Mouse (Mus musculus) limb, embryonic 14.5 days (tissue): Measurements from ENCODE around the gene Zfp637. TPM values are rescaled to one million over a fixed set of nuclear protein-coding genes. Genes with fewer than 3 reads are reported as not detected.

Experiments
- ATAC-seq: fragments of 200-750 bp; cut with Nextera tagmentation; 2 replicates; pipeline ENCODE4 v1.8.0; 2017; ENCODE audit warnings: low read depth, moderate number of reproducible peaks, moderate TSS enrichment; ENCODE audit not compliant: low FRiP score
- DNase-seq: peaks from one replicate; pipeline ENCODE4 v3.0.0-alpha.2; 2015; ENCODE audit warnings: low spot score
- H3K27ac ChIP-seq: fragments of 300-500 bp; sonication (generic); replicated peaks from 2 replicates; pipeline ENCODE4 v1.5.1; 2014; ENCODE audit warnings: low read depth, mild to moderate bottlenecking, low read length, moderate library complexity, mixed read lengths
- H3K27me3 ChIP-seq: fragments of 300-500 bp; sonication (generic); 2 replicates; pipeline ENCODE4 v1.6.1; 2014; ENCODE audit warnings: low read length, mixed read lengths; ENCODE audit not compliant: control insufficient read depth, insufficient read depth
- H3K36me3 ChIP-seq: fragments of 300-500 bp; sonication (generic); 2 replicates; pipeline ENCODE4 v1.6.1; 2014; ENCODE audit warnings: mild to moderate bottlenecking, low read length, moderate library complexity, mixed read lengths; ENCODE audit not compliant: control insufficient read depth, insufficient read depth
- H3K4me1 ChIP-seq: fragments of 300-500 bp; sonication (generic); 2 replicates; pipeline ENCODE4 v1.6.1; 2014; ENCODE audit warnings: antibody characterized with exemption, low read length, mixed read lengths; ENCODE audit not compliant: control insufficient read depth, insufficient read depth
- H3K4me2 ChIP-seq: fragments of 300-500 bp; sonication (generic); replicated peaks from 2 replicates; pipeline ENCODE4 v1.6.1; 2014; ENCODE audit warnings: low read depth, mild to moderate bottlenecking, low read length, moderate library complexity; ENCODE audit not compliant: severe bottlenecking
- H3K4me3 ChIP-seq: fragments of 300-500 bp; sonication (generic); replicated peaks from 2 replicates; pipeline ENCODE4 v1.5.1; 2014; ENCODE audit warnings: low read length
- H3K9ac ChIP-seq: fragments of 300-500 bp; sonication (generic); 2 replicates; pipeline ENCODE4 v1.6.1; 2014; ENCODE audit warnings: mild to moderate bottlenecking, low read depth, low read length, moderate library complexity; ENCODE audit not compliant: severe bottlenecking
- H3K9me3 ChIP-seq: fragments of 300-500 bp; sonication (generic); 2 replicates; pipeline ENCODE4 v1.6.1; 2016; ENCODE audit warnings: low read length; ENCODE audit not compliant: control insufficient read depth
- POLR2A ChIP-seq: fragments of 200-500 bp; IDR thresholded peaks from 2 replicates; pipeline ENCODE4 v1.8.0; 2012; ENCODE audit warnings: inconsistent platforms, mild to moderate bottlenecking, moderate library complexity, borderline replicate concordance; ENCODE audit not compliant: insufficient read depth, insufficient read length; ENCODE audit errors: extremely low read depth
- WGBS: fragments of 180-500 bp; shearing (Covaris S2); extraction: QIAGEN DNeasy Blood & Tissue Kit; methylation state at CpG from one replicate; pipeline ENCODE4 v1.1.7; 2014; 5-methylcytosine and 5-hydroxymethylcytosine counted together
- polyA plus RNA-seq, 2 experiments: library from polyadenylated mRNA; depleted of rRNA in 1 of 2; stranded (reverse) in 1 of 2; unstranded in 1 of 2; fragments of >200 nt; fragmentation: Nextera tagmentation in 1 of 2; extraction: Ambion mirVana in 1 of 2; gene quantifications; 2 replicates each; pipeline versions ENCODE4 v1.2.1 to v1.2.3; 2012 to 2014

Gene Zfp637
- polyA plus RNA-seq, 2 experiments: 85.1 to 148 TPM

DNA sequence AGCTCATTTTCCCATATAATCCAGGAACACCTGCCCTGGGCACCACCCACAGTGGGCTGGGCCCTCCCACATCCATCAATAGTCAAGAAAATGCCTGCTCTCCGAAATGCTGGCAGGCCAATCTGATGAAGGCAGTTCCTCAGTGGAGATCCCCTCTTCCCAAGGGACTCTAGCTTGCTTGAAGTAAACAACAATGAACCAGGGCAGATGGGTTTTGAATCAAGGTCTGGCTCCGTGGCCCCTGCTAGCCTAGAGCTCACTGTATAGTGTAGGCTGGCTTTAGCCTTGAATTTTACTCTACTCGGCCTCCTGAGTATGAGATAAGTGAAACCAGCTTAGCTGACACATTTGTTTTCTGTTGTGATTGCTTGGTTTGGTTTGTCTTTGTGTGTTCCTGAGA, 51.4 kb downstream of the Zfp637 start:
- no peak overlapping the region for H3K4me2 ChIP-seq
- no peak for TF ChIP-seq POLR2A
- H3K27me3 ChIP-seq: no peaks in the 10 kb centered on the region
- 64% methylated on average over 3 of the region's 3 CpGs for WGBS
- no peaks in the 10 kb centered on the region for H3K9me3 ChIP-seq
- ATAC-seq: no peak
- no peaks in the 10 kb centered on the region for H3K4me1 ChIP-seq
- H3K4me3 ChIP-seq: no peak overlapping the region
- no peak overlapping the region for H3K27ac ChIP-seq
- no peak for DNase-seq
- no peaks in the 10 kb centered on the region for H3K36me3 ChIP-seq
- no peak overlapping the region for H3K9ac ChIP-seq

DNA sequence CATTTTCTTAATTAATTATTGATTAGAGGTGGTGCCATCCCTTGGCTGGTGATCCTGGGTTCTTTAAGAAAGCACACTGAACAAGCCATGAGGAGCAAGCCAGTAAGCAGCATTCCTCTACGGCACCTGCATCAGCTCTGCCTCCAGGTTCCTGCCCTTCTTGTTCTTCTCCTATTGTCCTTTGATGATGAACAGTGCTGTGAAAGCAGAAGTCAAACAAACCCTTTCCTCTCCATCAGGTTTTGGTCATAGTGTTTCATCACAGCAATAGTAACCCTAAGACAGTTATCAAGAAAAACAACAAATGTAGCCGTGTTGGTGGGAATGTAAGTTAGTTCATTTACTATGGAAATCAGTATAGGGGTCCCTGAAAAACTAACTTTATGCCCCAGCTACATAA, 52.5 kb downstream of the Zfp637 start:
- Histone ChIP-seq H3K36me3 (no peaks in the 10 kb centered on the region), H3K27me3 (no peaks in the 10 kb centered on the region), H3K4me3 (no peak overlapping the region), H3K4me1 (no peaks in the 10 kb centered on the region), H3K9me3 (no peaks in the 10 kb centered on the region), H3K9ac (no peak overlapping the region), H3K4me2 (no peak overlapping the region), H3K27ac (no peak overlapping the region)
- DNase-seq: no peak
- ATAC-seq: no peak
- TF ChIP-seq POLR2A: no peak
- WGBS: 96% methylated on average over 2 of the region's 2 CpGs

Other genes with a start within 250 kb of the Zfp637 start
- 7.4 and 8.6 TPM in 2 replicates for gene Zfp239, start 20.9 kb downstream of the Zfp637 start, polyA plus RNA-seq (2012; rRNA removed)
- 9.7 and 11.8 TPM in 2 replicates for gene Zfp239, start 20.9 kb downstream of the Zfp637 start, polyA plus RNA-seq (2014; fragmentation: Nextera tagmentation; extraction: Ambion mirVana)
- gene Hnrnpf, start 59.1 kb downstream of the Zfp637 start, polyA plus RNA-seq (2012; rRNA removed): 385 and 486 TPM in 2 replicates
- 609 and 633 TPM in 2 replicates for gene Hnrnpf, start 59.1 kb downstream of the Zfp637 start, polyA plus RNA-seq (2014; fragmentation: Nextera tagmentation; extraction: Ambion mirVana)
- not detected in 2 replicates for gene Fxyd4, start 96.5 kb downstream of the Zfp637 start, polyA plus RNA-seq (2012; rRNA removed)
- 1.4 and 2.5 TPM in 2 replicates for gene Fxyd4, start 96.5 kb downstream of the Zfp637 start, polyA plus RNA-seq (2014; fragmentation: Nextera tagmentation; extraction: Ambion mirVana)
- 0.15 and 0.28 TPM in 2 replicates for gene Rasgef1a, start 170.3 kb downstream of the Zfp637 start, polyA plus RNA-seq (2012; rRNA removed)
- not detected in 2 replicates for gene Rasgef1a, start 170.3 kb downstream of the Zfp637 start, polyA plus RNA-seq (2014; fragmentation: Nextera tagmentation; extraction: Ambion mirVana)